Mouse (Mus musculus) embryo, embryonic 9.5 days (tissue): ENCODE results near the gene Odc1.
"Not testable (repeated sequence)": the region's sequence is repeated elsewhere in the genome, so short reads cannot be mapped to it uniquely, and the experiment has no call there.

Experiments
- DNase-seq: peaks from one replicate; pipeline ENCODE4 v3.0.0-alpha.2; 2017; ENCODE audit errors: extremely low spot score

Odc1 gene

DNA sequence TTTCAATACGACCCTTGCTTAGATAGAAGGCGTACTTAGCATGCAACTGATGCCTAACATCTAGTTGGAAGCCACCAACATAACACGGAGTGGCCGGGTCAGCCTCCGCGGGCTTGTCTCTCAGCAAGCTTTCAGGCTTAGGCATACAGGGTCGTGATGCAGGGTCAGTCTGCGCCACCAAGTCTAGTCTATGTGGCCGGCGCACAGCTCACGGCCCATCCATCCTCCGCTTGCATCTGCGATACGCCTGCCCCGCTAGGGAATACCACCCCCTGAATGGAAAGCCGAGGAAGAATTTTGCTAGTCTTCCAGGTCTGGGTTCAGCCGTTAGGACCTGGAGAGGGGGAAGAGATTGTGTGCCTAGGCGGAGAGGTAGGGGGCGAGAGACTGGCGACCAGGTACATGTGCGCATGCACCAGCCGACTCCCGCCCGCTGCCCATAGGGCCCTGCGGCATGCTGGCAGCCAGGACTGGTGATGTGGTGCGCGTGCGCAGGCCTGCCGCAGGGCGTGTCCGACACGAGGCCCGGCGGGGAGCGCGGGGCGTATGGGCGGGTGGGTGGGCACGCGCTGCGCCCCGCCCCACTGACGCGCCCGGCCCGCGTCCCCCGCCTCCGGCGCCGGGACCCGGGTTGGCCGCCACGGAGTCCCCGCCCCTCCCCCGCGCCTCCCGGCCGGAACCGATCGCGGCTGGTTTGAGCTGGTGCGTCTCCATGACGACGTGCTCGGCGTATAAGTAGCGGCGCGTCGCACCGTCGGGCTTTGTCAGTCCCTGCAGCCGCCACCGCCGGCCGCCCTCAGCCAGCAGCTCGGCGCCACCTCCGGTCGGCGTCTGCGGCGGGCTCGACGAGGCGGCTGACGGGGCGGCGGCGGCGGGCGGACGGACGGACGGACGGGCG lies at the start of gene Odc1:
Gene Odc1, plus strand, starts transcription at position 586 of the 898 bp plus-strand sequence.
- DNase-seq = peak; percentile 99

DNA sequence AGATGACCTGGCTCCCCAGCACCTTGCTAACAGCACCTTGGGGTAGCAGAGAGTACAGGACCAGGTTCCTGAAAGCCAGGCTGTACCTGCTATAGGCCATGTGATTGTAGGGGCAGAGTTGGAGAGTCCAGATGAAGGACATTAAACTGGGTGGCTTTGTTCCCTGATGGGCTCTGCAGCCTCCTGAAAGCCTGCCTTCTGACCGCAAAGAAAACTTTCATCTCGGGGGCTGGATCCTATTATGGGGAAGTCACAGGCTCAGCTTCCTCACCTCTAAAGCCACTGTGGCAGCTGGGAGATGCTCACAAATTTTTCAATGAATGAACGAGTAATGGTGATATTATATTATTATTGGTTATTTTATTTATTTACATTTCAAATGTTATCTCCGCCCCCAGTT lies 49.8 kb upstream of the Odc1 start:
- DNase-seq = no peak

DNA sequence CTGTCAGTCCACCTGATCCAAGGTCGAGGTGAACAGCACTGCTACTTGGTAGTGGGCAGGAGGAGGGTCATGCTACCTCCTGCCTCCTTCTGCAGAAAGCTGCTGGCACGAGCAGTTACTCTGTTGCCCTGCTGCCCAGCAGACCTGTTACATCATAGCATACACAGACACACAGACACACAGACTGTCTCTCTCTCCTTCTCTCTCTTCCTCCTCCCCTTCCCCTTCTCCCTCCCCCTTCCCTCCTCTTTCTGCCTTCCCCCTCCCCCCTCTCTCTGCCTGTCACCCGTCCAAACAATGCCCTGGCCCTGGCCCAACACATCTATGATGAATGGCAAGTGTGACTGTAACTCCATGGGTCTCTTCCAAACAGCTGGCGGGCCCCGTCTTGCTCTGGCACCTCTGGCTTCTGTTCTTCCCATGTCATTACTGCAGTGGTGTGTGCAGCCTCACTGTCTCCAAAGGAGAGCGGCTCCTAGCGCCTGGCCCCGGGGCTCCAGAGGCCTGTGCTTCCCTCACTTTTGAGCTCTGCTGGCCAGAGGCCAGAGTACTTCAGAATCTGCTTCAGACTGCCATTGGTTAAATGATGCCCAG lies 48.6 kb upstream of the Odc1 start:
- DNase-seq = peak; percentile 15

DNA sequence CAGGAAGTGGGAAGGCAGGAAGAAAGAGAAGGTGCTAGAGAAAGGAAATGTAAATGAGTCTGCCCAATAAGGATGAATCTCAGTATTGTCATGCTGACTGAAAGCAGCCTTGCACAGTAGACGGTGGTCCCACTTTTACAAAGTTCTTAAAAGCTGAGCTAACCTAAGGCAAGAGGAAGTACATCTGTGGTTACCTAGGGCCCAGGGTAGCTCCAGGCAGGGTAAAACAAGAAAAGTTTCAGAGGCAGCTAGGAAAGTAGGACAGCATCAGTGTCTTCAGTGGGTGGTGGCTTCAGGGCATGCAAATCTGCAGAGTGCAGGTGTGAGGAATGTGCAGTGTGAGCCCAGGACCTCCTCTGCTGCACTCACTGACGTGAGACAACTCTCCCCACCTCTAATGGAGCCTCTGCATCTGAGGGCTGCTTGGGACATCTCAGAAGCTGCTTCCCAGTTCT lies 38.9 kb upstream of the Odc1 start:
- DNase-seq = no peak

DNA sequence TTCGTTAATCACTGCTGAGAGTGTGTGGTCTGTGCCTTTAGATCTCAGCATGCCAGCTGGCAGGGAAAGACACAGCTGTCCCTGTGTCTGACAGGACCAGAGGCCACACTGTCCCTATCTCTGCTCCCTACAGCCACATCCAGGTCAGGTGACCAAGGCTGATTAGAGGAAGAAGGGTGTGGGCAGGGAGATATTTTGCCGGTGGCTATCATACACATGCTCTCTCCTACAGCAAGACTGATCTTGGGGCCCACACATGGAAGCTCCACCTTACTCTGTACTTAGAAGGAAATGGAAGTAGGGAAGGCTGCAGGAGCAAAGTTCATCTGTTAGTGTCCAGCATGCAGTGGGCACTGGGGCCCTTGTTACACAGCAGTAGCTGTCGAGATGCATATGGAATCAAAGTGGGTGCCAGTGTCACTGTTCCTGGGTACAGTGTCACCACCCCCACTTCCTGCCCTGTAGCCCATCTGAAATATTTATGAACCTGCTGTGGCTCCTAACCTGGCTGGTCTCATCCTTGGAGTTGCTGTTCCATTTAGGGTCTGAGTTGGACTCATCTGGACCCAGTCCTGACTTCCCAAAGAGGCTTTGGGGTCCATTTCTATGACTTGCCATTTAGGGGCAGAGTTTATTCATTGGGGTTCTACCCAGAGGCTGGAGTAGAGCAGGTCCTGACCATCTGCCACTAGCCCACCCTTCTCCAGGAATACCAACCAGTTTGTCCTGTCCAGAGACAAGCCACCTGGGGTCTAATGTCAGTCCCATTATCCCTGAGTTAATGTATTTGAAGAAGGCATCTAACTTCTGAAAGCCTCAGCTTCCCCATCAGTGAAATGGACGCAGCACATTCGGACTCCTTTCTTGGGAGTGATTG lies 38.2 kb upstream of the Odc1 start:
- no peak for DNase-seq

DNA sequence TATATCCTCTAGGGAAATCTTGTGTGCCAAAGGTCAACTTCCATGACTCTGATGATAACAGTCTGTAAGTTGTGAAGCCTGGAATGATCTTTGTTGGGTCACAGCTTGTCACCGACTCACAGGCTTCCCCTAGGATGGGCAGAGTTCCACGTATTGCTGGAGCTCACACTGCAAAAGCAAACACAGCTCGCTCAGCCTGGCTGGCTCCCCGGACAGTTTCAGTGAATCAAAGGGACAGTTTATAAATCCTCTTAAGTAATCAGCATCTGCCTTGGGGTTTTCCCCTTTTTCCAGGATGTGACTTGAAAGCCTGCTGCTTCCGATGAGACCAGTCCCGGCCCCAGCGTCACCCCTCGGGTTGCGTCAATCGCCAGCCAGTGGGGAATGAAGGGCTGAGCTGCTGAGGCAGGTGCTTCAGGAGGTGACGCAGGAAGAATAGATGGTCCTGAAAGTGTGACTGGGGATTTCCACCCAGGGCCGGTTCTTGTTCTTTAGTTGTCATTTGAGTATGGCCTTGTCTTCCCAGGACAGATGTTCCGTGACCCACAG lies 37.5 kb upstream of the Odc1 start:
- DNase-seq = no peak

DNA sequence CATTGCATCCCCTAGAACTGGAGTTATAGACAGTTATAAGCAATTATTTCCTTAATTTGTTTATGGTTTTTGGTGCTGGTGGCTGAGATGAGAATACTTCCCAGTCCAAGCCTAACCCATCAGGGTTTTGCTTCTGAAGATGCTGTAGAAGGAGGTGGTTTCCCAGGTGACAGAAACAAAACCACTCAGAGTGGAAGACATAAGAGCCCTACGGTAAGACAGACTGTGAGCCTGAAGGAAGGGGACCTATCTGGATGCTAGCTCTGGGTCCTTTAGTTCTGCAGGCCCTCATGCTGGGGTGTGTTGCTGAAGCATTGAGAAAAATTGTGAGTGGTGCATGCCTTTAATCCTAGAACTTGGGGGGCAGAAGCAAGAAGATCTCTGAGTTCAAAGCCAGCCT lies 35.3 kb upstream of the Odc1 start:
- DNase-seq = no peak

DNA sequence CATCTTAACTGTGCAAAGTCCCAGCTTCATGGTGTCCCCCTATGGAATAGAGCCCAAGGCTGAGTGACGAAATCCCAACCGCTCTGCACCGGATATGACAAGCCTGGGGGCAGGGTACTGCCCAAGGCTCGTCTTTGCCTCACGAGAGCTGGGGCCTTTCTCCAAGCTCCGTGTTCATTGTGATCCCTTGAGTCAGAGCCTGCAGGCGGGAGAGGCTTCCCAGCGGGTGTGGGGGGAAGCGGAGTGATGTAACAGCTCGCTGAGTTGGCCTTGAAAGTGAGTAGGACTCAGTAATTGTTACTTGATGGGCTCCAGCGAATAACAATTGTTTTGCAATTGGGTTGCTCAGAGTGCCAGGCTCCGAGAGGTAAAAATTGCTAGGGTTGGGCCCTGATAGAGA lies 34.4 kb upstream of the Odc1 start:
- peak; percentile 4 for DNase-seq

DNA sequence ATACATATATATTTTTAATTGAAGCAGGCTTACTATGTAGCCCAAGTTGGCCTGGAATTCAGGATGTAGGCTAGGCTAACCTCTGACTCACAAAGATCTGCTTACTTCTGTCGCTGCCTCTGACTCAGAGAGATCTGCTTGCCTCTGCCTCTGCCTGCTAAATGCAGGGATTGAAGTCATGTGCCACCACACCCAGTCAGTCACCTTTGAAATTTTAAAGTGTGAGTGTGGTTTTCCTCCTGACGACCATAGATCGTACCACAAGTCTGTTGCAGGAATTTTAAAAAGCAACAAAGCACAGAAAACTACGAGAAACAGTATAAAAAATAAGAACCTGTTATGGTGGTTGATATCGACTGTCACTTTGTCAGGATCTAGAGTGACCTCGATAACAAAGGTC lies 33.6 kb upstream of the Odc1 start:
- DNase-seq = no peak

DNA sequence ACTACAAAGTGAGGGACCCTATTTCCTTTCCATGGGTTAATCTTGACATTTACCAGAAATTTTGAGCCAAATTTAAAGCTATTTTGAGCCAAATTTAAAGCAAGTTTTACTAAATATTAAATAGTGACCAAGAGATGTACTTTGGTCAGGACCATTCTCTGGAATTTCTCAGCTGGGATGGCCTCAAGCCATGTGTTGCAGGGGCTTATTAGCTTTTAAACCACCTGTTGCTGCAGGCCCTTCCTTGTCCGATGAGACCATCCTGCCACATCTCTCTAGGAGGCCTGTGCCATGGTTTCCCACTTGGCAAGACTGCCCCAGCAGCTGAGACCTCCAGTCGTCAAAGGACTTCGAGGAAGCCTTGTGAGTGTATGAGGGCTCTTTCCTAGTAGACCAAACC lies 15.4 kb upstream of the Odc1 start:
- no peak for DNase-seq

DNA sequence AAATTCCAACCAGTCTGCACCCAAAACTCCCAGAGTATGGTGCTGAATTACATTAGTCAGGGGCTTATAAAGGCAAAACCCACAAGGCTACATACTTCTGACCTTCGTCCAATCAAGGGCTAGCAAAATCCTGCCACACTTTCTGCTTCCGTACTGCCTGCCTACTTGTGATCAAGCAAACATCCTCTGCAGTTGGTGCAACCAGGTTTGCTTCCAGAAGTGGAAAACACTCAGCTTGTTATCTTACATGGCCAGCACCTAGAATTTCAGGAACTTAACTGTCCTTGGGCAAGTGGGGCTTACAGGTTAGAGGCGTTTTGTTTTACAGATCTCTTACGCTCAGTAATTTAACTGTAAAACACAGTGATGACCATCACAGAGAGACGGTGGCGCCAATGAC lies 14.9 kb upstream of the Odc1 start:
- no peak for DNase-seq

DNA sequence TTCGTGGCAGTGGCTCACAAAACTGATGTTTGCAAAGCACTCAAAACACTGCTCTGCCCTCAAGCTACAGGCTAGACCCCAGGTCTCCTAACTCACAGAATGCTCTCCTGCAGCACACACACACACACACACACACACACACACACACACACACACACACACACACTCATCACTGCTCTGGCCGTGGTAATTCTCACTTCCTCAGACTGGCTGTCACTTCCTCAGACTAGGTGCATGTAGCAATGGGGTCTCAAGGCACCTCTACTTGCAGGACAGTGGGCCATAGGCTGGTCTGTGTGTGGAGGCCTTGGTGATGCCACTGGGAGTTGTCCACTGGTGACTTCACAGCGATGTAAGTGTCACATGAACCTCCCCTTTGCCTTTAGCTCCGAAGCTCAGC lies 13.8 kb upstream of the Odc1 start:
- DNase-seq = no peak

DNA sequence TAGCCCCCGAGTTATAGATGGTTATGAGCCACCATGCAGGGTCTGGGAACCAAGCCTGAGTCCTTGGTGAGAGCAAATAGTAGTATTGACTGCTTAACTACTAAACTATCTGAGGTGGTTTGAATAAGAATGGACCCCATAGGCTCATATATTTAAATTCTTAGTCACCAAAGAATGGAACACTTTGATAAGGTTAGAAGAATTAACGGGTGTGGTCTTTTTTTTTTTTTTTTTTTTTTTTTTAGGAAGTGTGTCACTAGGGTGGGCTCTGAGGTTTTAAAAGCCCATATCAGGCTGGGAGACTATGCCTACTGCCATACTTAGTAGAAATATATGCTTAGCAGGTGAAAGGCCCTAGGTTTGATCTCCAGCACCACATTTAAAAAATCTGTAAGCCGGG lies 8.4 kb upstream of the Odc1 start:
- no peak for DNase-seq

DNA sequence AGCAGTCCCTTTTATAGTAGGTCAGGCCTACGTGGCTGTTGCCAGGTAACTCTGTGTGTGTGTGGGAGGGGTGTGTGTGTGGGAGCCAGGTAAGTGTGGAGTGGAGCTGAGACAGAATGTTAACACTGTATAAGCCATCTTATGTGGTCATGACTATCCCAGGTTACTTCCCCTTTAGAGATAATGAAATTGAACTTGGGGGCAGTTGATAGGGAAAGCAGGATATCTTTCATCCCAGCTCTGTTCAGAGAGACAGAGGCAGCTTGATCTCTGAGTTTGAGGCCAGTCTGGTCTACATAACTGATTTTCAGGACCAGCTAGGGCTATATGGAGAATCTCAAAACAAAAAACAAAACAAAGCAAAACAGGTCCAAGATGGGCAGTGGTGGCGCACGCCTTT lies 7.4 kb upstream of the Odc1 start:
- DNase-seq = no peak

DNA sequence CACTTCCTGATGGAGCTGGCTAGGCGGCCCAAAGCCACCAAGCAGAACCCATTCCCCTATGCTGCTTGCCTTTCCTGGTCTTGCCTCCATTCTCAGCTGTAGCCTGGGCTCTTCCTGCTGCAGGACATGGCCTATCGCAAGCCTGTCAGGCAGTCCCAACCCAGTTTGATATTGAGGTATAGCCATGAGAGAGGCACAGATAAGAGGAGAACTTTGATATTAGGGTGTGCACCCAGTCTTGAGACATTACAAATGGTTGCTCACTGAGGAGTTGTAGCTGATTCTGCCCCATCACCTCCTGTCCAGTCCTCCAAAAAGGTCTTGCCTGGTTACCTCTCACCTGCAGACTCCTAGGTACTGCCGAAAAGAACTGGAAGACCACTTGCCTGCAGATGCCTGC lies 6.5 kb upstream of the Odc1 start:
- DNase-seq = no peak

DNA sequence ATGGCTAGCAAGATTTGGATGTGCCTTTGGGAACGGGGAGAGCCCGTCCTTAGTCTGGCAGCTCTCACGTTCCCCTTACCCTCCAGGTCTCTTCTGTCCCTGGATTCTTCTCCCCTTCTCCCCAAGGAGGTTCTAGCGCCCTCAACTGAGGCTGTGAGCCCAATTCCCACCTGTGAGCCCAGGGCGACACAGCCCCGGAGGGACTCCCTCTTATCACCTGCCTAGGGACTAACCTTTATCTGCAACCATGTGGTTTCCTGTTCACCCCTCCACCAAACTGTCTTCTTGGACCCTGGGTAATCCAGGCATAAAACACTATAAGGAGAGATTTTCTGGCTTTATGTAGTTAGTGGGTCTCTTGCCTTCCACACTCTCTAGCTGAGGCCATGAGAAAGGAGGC lies 5.6 kb upstream of the Odc1 start:
- DNase-seq = no peak

DNA sequence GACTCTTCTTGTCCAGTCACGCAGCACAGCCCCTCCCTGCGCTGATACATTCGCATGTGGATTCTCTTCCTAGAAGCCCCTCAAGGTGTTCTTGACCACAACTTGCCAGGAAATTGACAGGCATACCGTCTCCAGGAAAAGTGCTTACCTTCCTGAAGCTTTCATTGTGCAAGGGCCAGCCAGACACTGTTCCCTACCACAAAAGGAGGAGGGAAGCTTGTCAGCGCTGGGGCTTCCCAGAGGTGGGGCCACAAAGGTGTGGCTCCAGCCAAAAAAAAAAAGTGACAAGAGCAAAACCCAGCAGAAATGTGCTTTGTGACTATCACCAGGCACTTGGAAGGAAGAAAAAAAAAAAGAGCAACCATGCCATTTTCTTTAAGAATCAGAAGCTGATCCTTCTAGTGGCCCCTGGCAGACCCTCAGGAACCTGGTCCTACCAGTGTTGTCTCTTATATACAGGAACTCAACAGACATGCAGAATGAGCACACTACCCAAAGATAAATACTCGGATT lies 4.5 kb upstream of the Odc1 start:
- no peak for DNase-seq

DNA sequence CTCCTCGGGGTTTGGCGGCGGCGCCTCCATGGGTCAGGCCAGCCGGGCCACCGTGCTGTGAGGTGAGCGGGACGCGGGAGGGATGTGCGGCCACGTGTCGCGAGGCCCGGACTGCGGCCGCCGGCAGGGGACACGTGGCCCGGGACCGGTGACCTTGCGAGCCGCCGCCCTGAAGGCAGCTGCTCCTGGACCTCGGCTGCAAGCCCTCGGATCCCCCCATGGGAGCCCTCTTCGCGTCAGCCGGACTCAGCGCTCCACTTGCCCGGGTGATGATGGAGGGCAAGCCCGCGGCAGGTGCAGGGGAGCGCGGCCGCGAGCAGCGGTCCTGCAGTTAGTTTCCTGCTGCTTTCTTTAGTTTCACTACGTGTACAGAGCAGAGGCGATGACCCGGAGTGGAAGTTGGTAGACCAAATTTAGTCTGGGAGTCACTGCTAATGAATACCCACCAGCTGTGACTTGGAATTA lies 545 bp downstream of the Odc1 start:
- peak; percentile 83 for DNase-seq

DNA sequence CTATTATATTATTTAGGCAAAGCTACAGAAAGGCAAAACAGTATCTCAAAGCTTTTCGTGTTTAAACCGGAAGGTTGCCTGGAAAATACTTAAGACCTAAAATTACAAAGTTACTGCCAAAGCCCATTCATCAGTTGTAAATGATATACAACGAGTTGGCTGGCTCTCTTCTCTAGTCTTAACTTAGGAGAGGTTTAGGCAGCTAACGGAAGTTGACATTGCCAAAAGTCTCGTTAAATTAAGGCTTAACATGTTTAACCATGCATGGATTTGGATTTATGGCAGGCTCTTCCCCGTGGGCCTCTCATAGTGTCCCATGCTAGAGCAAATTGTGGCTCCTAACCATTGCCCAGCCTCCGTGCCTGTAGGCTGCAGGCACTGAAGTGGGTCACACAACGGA lies 1.3 kb downstream of the Odc1 start:
- DNase-seq = no peak

DNA sequence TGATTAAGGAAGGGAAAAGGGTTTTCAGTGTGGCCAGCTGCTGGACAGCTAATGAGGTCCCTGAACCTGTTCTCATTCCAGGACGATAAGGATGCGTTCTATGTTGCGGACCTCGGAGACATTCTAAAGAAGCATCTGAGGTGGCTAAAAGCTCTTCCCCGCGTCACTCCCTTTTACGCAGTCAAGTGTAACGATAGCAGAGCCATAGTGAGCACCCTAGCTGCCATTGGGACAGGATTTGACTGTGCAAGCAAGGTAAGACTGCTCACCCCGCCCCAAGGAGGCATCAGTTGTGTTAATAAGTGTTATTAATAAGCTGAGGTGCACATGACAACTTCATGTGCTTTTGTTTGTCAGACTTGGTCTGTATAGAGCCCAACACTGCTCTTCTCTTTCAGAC lies 3.0 kb downstream of the Odc1 start:
- DNase-seq = not testable (repeated sequence)

DNA sequence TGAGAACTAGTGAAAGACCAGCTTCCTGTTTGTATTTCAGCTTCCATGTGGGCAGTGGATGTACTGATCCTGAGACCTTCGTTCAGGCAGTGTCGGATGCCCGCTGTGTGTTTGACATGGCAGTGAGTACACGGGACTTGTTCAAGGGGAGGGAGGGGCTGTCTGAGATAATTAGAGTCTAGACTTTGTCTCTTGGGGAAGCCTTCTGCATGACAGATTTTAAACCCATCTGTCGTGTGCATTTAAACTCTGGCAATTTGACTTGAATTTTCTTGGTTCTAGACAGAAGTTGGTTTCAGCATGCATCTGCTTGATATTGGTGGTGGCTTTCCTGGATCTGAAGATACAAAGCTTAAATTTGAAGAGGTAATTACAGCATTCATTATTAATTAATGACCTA lies 3.9 kb downstream of the Odc1 start:
- DNase-seq = no peak

DNA sequence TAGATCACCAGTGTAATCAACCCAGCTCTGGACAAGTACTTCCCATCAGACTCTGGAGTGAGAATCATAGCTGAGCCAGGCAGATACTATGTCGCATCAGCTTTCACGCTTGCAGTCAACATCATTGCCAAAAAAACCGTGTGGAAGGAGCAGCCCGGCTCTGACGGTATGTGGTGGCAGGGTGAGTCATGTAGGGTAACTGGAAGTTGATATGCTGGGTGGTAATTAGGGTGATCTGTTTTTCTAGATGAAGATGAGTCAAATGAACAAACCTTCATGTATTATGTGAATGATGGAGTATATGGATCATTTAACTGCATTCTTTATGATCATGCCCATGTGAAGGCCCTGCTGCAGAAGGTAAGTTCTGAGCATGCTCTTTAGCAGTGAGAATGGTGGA lies 4.8 kb downstream of the Odc1 start:
- DNase-seq = not testable (repeated sequence)
